Comparison of ENCODE assay signal across 27 mouse cellular contexts in genomic region chr11:100729976-100730375, GRCm38 (mm10). TPM values are rescaled to one million over a fixed set of nuclear protein-coding genes. Genes with fewer than 3 reads are reported as not detected.
DNase-seq lines count a peak whose midpoint lies in the region; ATAC-seq and TF ChIP-seq lines count a peak whose summit lies in the region.
"Had no signal": no experiment of that assay in that cellular context is flagged by ENCODE, and none has a peak within 500 bp of the region (broad histone marks: within the 10 kb centered on the region; RNA-seq: fewer than 3 reads in every experiment).

No protein-coding gene starts in this region.

- intact Hi-C loops in left cerebral cortex, postnatal 14 days (cut with DNase I): no loop called here

- H3K9me3 ChIP-seq in heart, embryonic 10.5 days: no peaks in the 10 kb centered on the region
- H3K9me3 ChIP-seq: embryonic facial prominence, embryonic 15.5 days; forebrain, embryonic 15.5 days; hindbrain, embryonic 13.5 days had no signal

- no peak for TF ChIP-seq POLR2A in spleen, adult 2 months (IDR thresholded peaks at IDR 0.05; ENCODE audit: low read depth, low read length)

- WGBS in heart, embryonic 10.5 days: 85% methylated on average over 4 of the region's 4 CpGs
- 15% methylated on average over 4 of the region's 4 CpGs for WGBS in spleen, adult 2 months

- no peaks in the 10 kb centered on the region for H3K27me3 ChIP-seq in heart, embryonic 10.5 days (ENCODE audit: insufficient read depth, poor library complexity, severe bottlenecking)
- no peaks in the 10 kb centered on the region for H3K27me3 ChIP-seq in spleen, adult 2 months (ENCODE audit: control insufficient read depth, insufficient read depth, low read length)
- H3K27me3 ChIP-seq: embryonic facial prominence, embryonic 15.5 days; forebrain, embryonic 15.5 days; hindbrain, embryonic 13.5 days had no signal

- peaks cover 32% of the 10 kb centered on the region for H3K36me3 ChIP-seq in heart, embryonic 10.5 days
- H3K36me3 ChIP-seq in spleen, adult 2 months (ENCODE audit: control insufficient read depth, insufficient read depth, low read length): peaks cover 9% of the 10 kb centered on the region

- ATAC-seq in inflammation-experienced regulatory T-cells, adult 6 months: peak; percentile 35
- ATAC-seq: forebrain, embryonic 15.5 days; hindbrain, postnatal 0 days; intestine, embryonic 16.5 days had no signal

- TF ChIP-seq CTCF in spleen, adult 2 months (IDR thresholded peaks at IDR 0.05; ENCODE audit: extremely low read depth, insufficient read depth, insufficient read length, insufficient replicate concordance): no peak

- no peak overlapping the region for H3K4me3 ChIP-seq in heart, embryonic 10.5 days
- no peak overlapping the region for H3K4me3 ChIP-seq in spleen, adult 2 months (ENCODE audit: extremely low read depth, insufficient read depth, insufficient read length)
- H3K4me3 ChIP-seq: embryonic facial prominence, embryonic 15.5 days; erythroblast, embryonic 14.5 days; forebrain, embryonic 15.5 days; hindbrain, embryonic 13.5 days had no signal

- peak; percentile 86 for DNase-seq in heart, adult 11 months
- DNase-seq in heart, embryonic 10.5 days (ENCODE audit: low spot score): no peak
- no peak for DNase-seq in spleen, adult 2 months (ENCODE audit: low read depth in 1 of 2, low spot score in 2 of 2)
- no peak for DNase-seq in spleen, postnatal 14 days (ENCODE audit: low spot score in 2 of 2)
- DNase-seq in MEL-GATA-1-ER (ENCODE audit: extremely low read depth, low read depth): peak; percentile 80
- no peak for DNase-seq in layer of hippocampus, adult 9-11 months
- DNase-seq in left cerebral cortex, postnatal 14 days (ENCODE audit: low spot score in 2 of 2): no peak
- DNase-seq: adrenal gland, adult 8-10 months; adrenal gland, postnatal 36 days; cerebellum, adult 11 months; cerebellum, adult 8-10 months; cerebellum, postnatal 14 days; embryo, embryonic 11 days; gastrocnemius, postnatal 14 days; heart, postnatal 10 days had no signal

- peaks cover 12% of the 10 kb centered on the region for H3K4me1 ChIP-seq in heart, embryonic 10.5 days
- peaks cover 19% of the 10 kb centered on the region for H3K4me1 ChIP-seq in spleen, adult 2 months (ENCODE audit: control insufficient read depth, insufficient read depth, insufficient read length)
- H3K4me1 ChIP-seq: forebrain, embryonic 15.5 days; hindbrain, embryonic 13.5 days had no signal

- H3K27ac ChIP-seq in heart, embryonic 10.5 days: no peak overlapping the region
- H3K27ac ChIP-seq in spleen, adult 2 months (ENCODE audit: insufficient read depth, low read length): peak overlapping the region; percentile 35; the same call in 1 of the 2 replicates
- H3K27ac ChIP-seq: embryonic facial prominence, embryonic 15.5 days; forebrain, embryonic 15.5 days; hindbrain, embryonic 13.5 days; hindbrain, postnatal 0 days had no signal

RNA-seq across cellular contexts. Expression of gene Rab5c, which starts 8.0 kb away (rescaled TPM):
- polyA plus RNA-seq in heart, embryonic 10.5 days (2016; fragmentation: Nextera tagmentation; extraction: Ambion mirVana): 13.7 and 13.9 TPM in 2 replicates
- polyA plus RNA-seq in spleen, adult 2 months (2012; rRNA removed): 183 and 200 TPM in 2 replicates
- 10 to 100 TPM; 24.7 to 54.7 (median 48.7) TPM for polyA plus RNA-seq in inflammation-experienced regulatory T-cells, adult 6 months (2017; shearing (Covaris generic))
- 100 to 1,000 TPM; 159 to 161 TPM for total RNA-seq in left cerebral cortex, postnatal 14 days (2021)

RNA-seq across cellular contexts. Expression of gene Hspb9, which starts 16.3 kb away (rescaled TPM):
- 0.19 and 0.34 TPM in 2 replicates for polyA plus RNA-seq in heart, embryonic 10.5 days (2016; fragmentation: Nextera tagmentation; extraction: Ambion mirVana)
- 0.36 TPM in 1 of 2 replicates, not detected in the other for polyA plus RNA-seq in spleen, adult 2 months (2012; rRNA removed)
- 1 to 10 TPM in 1 of 3 experiments, not detected in 2; 1.1 TPM for polyA plus RNA-seq in inflammation-experienced regulatory T-cells, adult 6 months (2017; shearing (Covaris generic))
- total RNA-seq in left cerebral cortex, postnatal 14 days (2021): not detected
- total RNA-seq: adrenal gland, postnatal 36 days; common myeloid progenitor, adult 5-6 weeks; gastrocnemius, postnatal 14 days; heart, postnatal 10 days; hematopoietic stem cell, adult 5-6 weeks; hindbrain, postnatal 0 days had no signal
- polyA plus RNA-seq: embryonic facial prominence, embryonic 11.5 days; embryonic facial prominence, embryonic 15.5 days; erythroblast, embryonic 14.5 days; heart, embryonic 14.5 days; hindbrain, embryonic 13.5 days; intestine, embryonic 16.5 days had no signal

RNA-seq across cellular contexts. Expression of gene Kat2a, which starts 17.7 kb away (rescaled TPM):
- 52.0 and 59.8 TPM in 2 replicates for polyA plus RNA-seq in heart, embryonic 10.5 days (2016; fragmentation: Nextera tagmentation; extraction: Ambion mirVana)
- polyA plus RNA-seq in spleen, adult 2 months (2012; rRNA removed): 31.1 and 39.0 TPM in 2 replicates
- polyA plus RNA-seq in inflammation-experienced regulatory T-cells, adult 6 months (2017; shearing (Covaris generic)): 10 to 100 TPM in 2 of 3 experiments, 1 to 10 TPM in 1; 7.0 to 12.4 (median 12.4) TPM
- 10 to 100 TPM; 63.2 to 64.1 TPM for total RNA-seq in left cerebral cortex, postnatal 14 days (2021)

RNA-seq across cellular contexts. Expression of gene Dhx58, which starts 25.9 kb away (rescaled TPM):
- polyA plus RNA-seq in heart, embryonic 10.5 days (2016; fragmentation: Nextera tagmentation; extraction: Ambion mirVana): 1.1 and 2.4 TPM in 2 replicates
- polyA plus RNA-seq in spleen, adult 2 months (2012; rRNA removed): 15.1 and 17.6 TPM in 2 replicates
- polyA plus RNA-seq in inflammation-experienced regulatory T-cells, adult 6 months (2017; shearing (Covaris generic)): 10 to 100 TPM; 27.4 to 48.6 (median 29.4) TPM
- total RNA-seq in left cerebral cortex, postnatal 14 days (2021): 1 to 10 TPM; 1.9 to 2.0 TPM

RNA-seq across cellular contexts. Expression of gene Kcnh4, which starts 29.8 kb away (rescaled TPM):
- not detected in 2 replicates for polyA plus RNA-seq in heart, embryonic 10.5 days (2016; fragmentation: Nextera tagmentation; extraction: Ambion mirVana)
- 0.82 and 1.5 TPM in 2 replicates for polyA plus RNA-seq in spleen, adult 2 months (2012; rRNA removed)
- under 1 TPM in 1 of 3 experiments, not detected in 2; 0.47 TPM for polyA plus RNA-seq in inflammation-experienced regulatory T-cells, adult 6 months (2017; shearing (Covaris generic))
- total RNA-seq in left cerebral cortex, postnatal 14 days (2021): 10 to 100 TPM; 10.1 to 13.7 TPM
- total RNA-seq: common myeloid progenitor, adult 5-6 weeks; gastrocnemius, postnatal 14 days; heart, postnatal 10 days; hematopoietic stem cell, adult 5-6 weeks had no signal
- polyA plus RNA-seq: C2C12; erythroblast, embryonic 14.5 days; heart, embryonic 14.5 days had no signal

Comparison
In these comparisons a context has a peak if more than half of its experiments do, and no peak if none do; other contexts are left out.
1. DNase-seq: peak in heart, adult 11 months (single experiment) and MEL-GATA-1-ER (single experiment); none in heart, embryonic 10.5 days (single experiment), spleen, adult 2 months (0 of 2), spleen, postnatal 14 days (0 of 2), layer of hippocampus, adult 9-11 months (single experiment) and left cerebral cortex, postnatal 14 days (0 of 2).